Mouse (Mus musculus) MEL (cell line): ENCODE measurements around the gene Hist1h3e. TPM values are rescaled to one million over a fixed set of nuclear protein-coding genes. Genes with fewer than 3 reads are reported as not detected.
"Not testable (repeated sequence)": the region's sequence is repeated elsewhere in the genome, so short reads cannot be mapped to it uniquely, and the experiment has no call there.

Experiments used
- DNase-seq: peaks from one replicate; pipeline ENCODE4 v3.0.0; 2011; ENCODE audit warnings: low read depth, low spot score
- H3K27ac ChIP-seq: 2 replicates; pipeline ENCODE4 v1.5.1; 2012; ENCODE audit warnings: low read depth, mild to moderate bottlenecking, control low read depth, low read length, moderate library complexity; ENCODE audit not compliant: control insufficient read depth
- H3K27me3 ChIP-seq, 2 experiments: fragments of 150-350 bp in 1 of 2; sonication (generic) in 1 of 2; 2 replicates each; pipeline ENCODE4 v1.6.1; 2012; ENCODE audit warnings: low read length in 2 of 2, mild to moderate bottlenecking in 2 of 2, improper control_type of control experiment in 1 of 2, moderate library complexity in 1 of 2; ENCODE audit not compliant: insufficient read depth in 2 of 2, control insufficient read depth in 1 of 2
- H3K36me3 ChIP-seq, 2 experiments: 2 replicates each; pipeline ENCODE4 v1.6.1; 2012 to 2014; ENCODE audit warnings: low read length in 2 of 2, improper control_type of control experiment in 1 of 2, inconsistent platforms in 1 of 2, mild to moderate bottlenecking in 1 of 2; ENCODE audit not compliant: insufficient read depth in 2 of 2, control insufficient read depth in 1 of 2
- H3K4me1 ChIP-seq, 2 experiments: fragments of 150-350 bp in 1 of 2; sonication (generic) in 1 of 2; 2 replicates each; pipeline ENCODE4 v1.6.1; 2012; ENCODE audit warnings: low read length in 2 of 2, improper control_type of control experiment in 1 of 2, mild to moderate bottlenecking in 1 of 2; ENCODE audit not compliant: insufficient read depth in 2 of 2, control insufficient read depth in 1 of 2
- H3K4me3 ChIP-seq, 2 experiments: fragments of 150-350 bp in 1 of 2; sonication (generic) in 1 of 2; 2 replicates each; pipeline ENCODE4 v1.5.1; 2012; ENCODE audit warnings: low read depth in 2 of 2, low read length in 2 of 2, mild to moderate bottlenecking in 2 of 2, moderate library complexity in 2 of 2, control low read depth in 1 of 2, improper control_type of control experiment in 1 of 2; ENCODE audit not compliant: control insufficient read depth in 1 of 2, insufficient read depth in 1 of 2
- H3K79me2 ChIP-seq: 2 replicates; pipeline ENCODE4 v1.6.1; 2012; ENCODE audit warnings: mild to moderate bottlenecking, low read length, moderate library complexity; ENCODE audit not compliant: control insufficient read depth, poor library complexity, insufficient read depth
- H3K9ac ChIP-seq: 2 replicates; pipeline ENCODE4 v1.6.1; 2012; ENCODE audit warnings: low read depth, mild to moderate bottlenecking, control low read depth, low read length, moderate library complexity; ENCODE audit not compliant: control insufficient read depth, poor library complexity, severe bottlenecking
- H3K9me3 ChIP-seq: fragments of 150-350 bp; sonication (generic); replicated peaks from 2 replicates; pipeline ENCODE4 v1.6.1; 2012; ENCODE audit warnings: mild to moderate bottlenecking, low read length, improper control_type of control experiment, moderate library complexity; ENCODE audit not compliant: insufficient read depth
- CHD2 ChIP-seq: IDR thresholded peaks from 2 replicates; pipeline ENCODE4 v1.6.1; 2011; ENCODE audit warnings: low read length, improper control_type of control experiment
- E2F4 ChIP-seq: IDR thresholded peaks from 2 replicates; pipeline ENCODE4 v1.6.1; 2011; ENCODE audit warnings: low read depth, low read length, improper control_type of control experiment, borderline replicate concordance
- EP300 ChIP-seq, 2 experiments: IDR thresholded peaks; 2 replicates each; pipeline ENCODE4 v1.6.1; 2011; ENCODE audit warnings: improper control_type of control experiment in 2 of 2, low read length in 2 of 2, low read depth in 1 of 2, mild to moderate bottlenecking in 1 of 2
- ETS1 ChIP-seq: IDR thresholded peaks from 2 replicates; pipeline ENCODE4 v1.6.1; 2012; ENCODE audit warnings: low read depth, mild to moderate bottlenecking, inconsistent platforms, low read length, improper control_type of control experiment, moderate library complexity
- GATA1 ChIP-seq: IDR thresholded peaks from 2 replicates; pipeline ENCODE4 v1.6.1; 2011; ENCODE audit warnings: low read depth, low read length, improper control_type of control experiment
- HCFC1 ChIP-seq: IDR thresholded peaks from 2 replicates; pipeline ENCODE4 v1.6.1; 2012; ENCODE audit warnings: low read depth, mild to moderate bottlenecking, inconsistent platforms, low read length, improper control_type of control experiment, moderate library complexity
- KAT2A ChIP-seq: conservative IDR thresholded peaks from 2 replicates; pipeline ENCODE4 v1.6.1; 2012; ENCODE audit warnings: low read depth, low read length, improper control_type of control experiment, inconsistent platforms
- MEF2A ChIP-seq: IDR thresholded peaks from 2 replicates; pipeline ENCODE4 v1.6.1; 2014; ENCODE audit warnings: low read depth, mild to moderate bottlenecking, inconsistent platforms, low read length, improper control_type of control experiment; ENCODE audit not compliant: poor library complexity, insufficient replicate concordance, severe bottlenecking; ENCODE audit errors: extremely low read depth
- NRF1 ChIP-seq: IDR thresholded peaks from 2 replicates; pipeline ENCODE4 v1.6.1; 2014; ENCODE audit warnings: low read depth, mild to moderate bottlenecking, inconsistent platforms, low read length, improper control_type of control experiment, moderate library complexity; ENCODE audit not compliant: poor library complexity, insufficient read depth, severe bottlenecking
- POLR2AphosphoS5 ChIP-seq: IDR thresholded peaks from 2 replicates; pipeline ENCODE4 v1.6.1; 2012; ENCODE audit warnings: low read depth, borderline replicate concordance, mild to moderate bottlenecking, inconsistent platforms, low read length, moderate library complexity, mixed read lengths
- SMC3 ChIP-seq: IDR thresholded peaks from 2 replicates; pipeline ENCODE4 v1.6.1; 2011; ENCODE audit warnings: low read depth, low read length, improper control_type of control experiment
- USF1 ChIP-seq: IDR thresholded peaks from 2 replicates; pipeline ENCODE4 v1.6.1; 2014; ENCODE audit warnings: low read depth, mild to moderate bottlenecking, inconsistent platforms, low read length, improper control_type of control experiment, moderate library complexity
- polyA plus RNA-seq, 2 experiments: library from polyadenylated mRNA; stranded (reverse) in 1 of 2; unstranded in 1 of 2; fragments of >175 nt in 1 of 2; fragments of >200 nt in 1 of 2; gene quantifications; 2 replicates each; pipeline versions ENCODE4 v1.2.1 to v1.2.4; 2012; ENCODE audit warnings: low replicate concordance in 2 of 2, low read depth in 1 of 2; ENCODE audit not compliant: insufficient read length in 2 of 2, insufficient read depth in 1 of 2, missing spikeins in 1 of 2
- total RNA-seq: library from RNA; depleted of rRNA; stranded (reverse); fragments of 300-350 nt; gene quantifications from 2 replicates; pipeline ENCODE4 v1.2.3, GENCODE M21; 2012

Gene Hist1h3e
- total and polyA plus RNA-seq, 3 experiments: 4.5 to 1,049 TPM; not detected in 1

GRCm38 (mm10) chr13:23592614-23593013 is 30.4 kb upstream of the Hist1h3e start:
- Histone ChIP-seq H3K4me3 (no peak overlapping the region), H3K79me2 (no peaks in the 10 kb centered on the region), H3K9ac (no peak overlapping the region; the same call in 1 of the 2 replicates), H3K9me3 (no peaks in the 10 kb centered on the region), H3K36me3 (peaks cover 0 to 31% of the 10 kb centered on the region in 2 experiments; a peak in 2 of 4 replicates), H3K27ac (peak overlapping the region; percentile 64; the same call in 1 of the 2 replicates), H3K4me1 (peaks cover 15 to 32% of the 10 kb centered on the region in 2 experiments), H3K27me3 (no peaks in the 10 kb centered on the region)
- TF ChIP-seq HCFC1 (no peak), USF1 (no peak), POLR2AphosphoS5 (no peak), MEF2A (no peak)
- no peak for DNase-seq

- not testable (repeated sequence) for DNase-seq, H3K27ac ChIP-seq, H3K9me3 ChIP-seq, H3K79me2 ChIP-seq, H3K4me3 ChIP-seq, H3K9ac ChIP-seq, H3K27me3 ChIP-seq
- Histone ChIP-seq H3K4me1 (peaks cover 15 to 32% of the 10 kb centered on the region in 2 experiments), H3K36me3 (peaks cover 0 to 34% of the 10 kb centered on the region in 2 experiments; a peak in 2 of 4 replicates)
These were observed 29.7 kb upstream of the Hist1h3e start for GRCm38 (mm10) chr13:23591886-23592285.

- H3K9me3 ChIP-seq: no peaks in the 10 kb centered on the region
- H3K79me2 ChIP-seq: no peaks in the 10 kb centered on the region; the same call in 1 of the 2 replicates
- H3K9ac ChIP-seq: no peak overlapping the region
- TF ChIP-seq E2F4: no peak
- TF ChIP-seq POLR2AphosphoS5: no peak
- TF ChIP-seq CHD2: no peak
- TF ChIP-seq HCFC1: no peak
- TF ChIP-seq ETS1: no peak
- no peak for TF ChIP-seq KAT2A
- TF ChIP-seq EP300 (IDR thresholded peaks at IDR 0.05; ENCODE audit: low read depth in 1 of 2, low read length in 2 of 2): no peak
- TF ChIP-seq GATA1: no peak
- no peak for TF ChIP-seq SMC3
- TF ChIP-seq NRF1: no peak
- no peaks in the 10 kb centered on the region for H3K27me3 ChIP-seq
- peaks cover 0 to 33% of the 10 kb centered on the region in 2 experiments; a peak in 2 of 4 replicates for H3K36me3 ChIP-seq
- H3K4me1 ChIP-seq: peaks cover 13 to 31% of the 10 kb centered on the region in 2 experiments
- H3K4me3 ChIP-seq: no peak overlapping the region
- no peak for DNase-seq
- no peak overlapping the region for H3K27ac ChIP-seq
These were observed 29.0 kb upstream of the Hist1h3e start for GRCm38 (mm10) chr13:23591206-23591605.
